Mouse (Mus musculus): ENCODE results near the gene Naip2. TPM values are rescaled to one million over a fixed set of nuclear protein-coding genes. Genes with fewer than 3 reads are reported as not detected.

Naip2 gene
- polyA plus RNA-seq, 1 experiment: 1.5 TPM

- H3K4me1 ChIP-seq (replicated peaks; ENCODE audit: control insufficient read depth, insufficient read depth, low read length): no peaks in the 10 kb centered on the region
- H3K27ac ChIP-seq (ENCODE audit: control insufficient read depth, insufficient read depth, low read length): no peak overlapping the region
- TF ChIP-seq CTCF (IDR thresholded peaks at IDR 0.05; ENCODE audit: borderline replicate concordance, control insufficient read depth, extremely low read depth, insufficient read depth, low read length, poor library complexity): no peak
- TF ChIP-seq POLR2A (IDR thresholded peaks at IDR 0.05; ENCODE audit: control insufficient read depth, extremely low read depth, insufficient read depth, low read length, poor library complexity): no peak
- no peaks in the 10 kb centered on the region for H3K27me3 ChIP-seq (ENCODE audit: control insufficient read depth, insufficient read depth, low read length)
- WGBS: 28% methylated on average over 1 of the region's 1 CpGs
- no peak overlapping the region for H3K4me3 ChIP-seq (ENCODE audit: control insufficient read depth, insufficient read depth, low read length)
- DNase-seq: no peak
- H3K36me3 ChIP-seq (ENCODE audit: control insufficient read depth, insufficient read depth, low read length): no peaks in the 10 kb centered on the region
Measured at GRCm38 (mm10) chr13:100152659-100153058, 49.2 kb downstream of the Naip2 start.

- WGBS: 88% methylated on average over 8 of the region's 8 CpGs
- no peak for DNase-seq
- no peak overlapping the region for H3K4me3 ChIP-seq (ENCODE audit: control insufficient read depth, insufficient read depth, low read length)
- TF ChIP-seq POLR2A (IDR thresholded peaks at IDR 0.05; ENCODE audit: control insufficient read depth, extremely low read depth, insufficient read depth, low read length, poor library complexity): no peak
- TF ChIP-seq CTCF (IDR thresholded peaks at IDR 0.05; ENCODE audit: borderline replicate concordance, control insufficient read depth, extremely low read depth, insufficient read depth, low read length, poor library complexity): no peak
- H3K27me3 ChIP-seq (ENCODE audit: control insufficient read depth, insufficient read depth, low read length): no peaks in the 10 kb centered on the region
- H3K27ac ChIP-seq (ENCODE audit: control insufficient read depth, insufficient read depth, low read length): no peak overlapping the region
- peaks cover 15% of the 10 kb centered on the region for H3K36me3 ChIP-seq (ENCODE audit: control insufficient read depth, insufficient read depth, low read length)
- H3K4me1 ChIP-seq (replicated peaks; ENCODE audit: control insufficient read depth, insufficient read depth, low read length): no peaks in the 10 kb centered on the region
Measured at GRCm38 (mm10) chr13:100141646-100142314, 60.1 kb downstream of the Naip2 start.

GRCm38 (mm10) chr13:100125258-100125643 lies 76.6 kb downstream of the Naip2 start:
- DNase-seq: peak; percentile 5
- H3K27me3 ChIP-seq (ENCODE audit: control insufficient read depth, insufficient read depth, low read length): no peaks in the 10 kb centered on the region
- peaks cover 9% of the 10 kb centered on the region for H3K4me1 ChIP-seq (replicated peaks; ENCODE audit: control insufficient read depth, insufficient read depth, low read length)
- no peak for TF ChIP-seq POLR2A (IDR thresholded peaks at IDR 0.05; ENCODE audit: control insufficient read depth, extremely low read depth, insufficient read depth, low read length, poor library complexity)
- no peak for TF ChIP-seq CTCF (IDR thresholded peaks at IDR 0.05; ENCODE audit: borderline replicate concordance, control insufficient read depth, extremely low read depth, insufficient read depth, low read length, poor library complexity)
- WGBS: 2% methylated on average over 10 of the region's 10 CpGs
- peak overlapping the region; percentile 69 for H3K4me3 ChIP-seq (ENCODE audit: control insufficient read depth, insufficient read depth, low read length)
- H3K36me3 ChIP-seq (ENCODE audit: control insufficient read depth, insufficient read depth, low read length): peaks cover 27% of the 10 kb centered on the region
- H3K27ac ChIP-seq (ENCODE audit: control insufficient read depth, insufficient read depth, low read length): no peak overlapping the region

GRCm38 (mm10) chr13:100124423-100125257 lies 77.3 kb downstream of the Naip2 start, which contains the start of gene Smn1:
Gene Smn1 (plus strand): TSS chr13:100124852.
- H3K27ac ChIP-seq (ENCODE audit: control insufficient read depth, insufficient read depth, low read length): no peak within 1 kb of the TSS
- 4% methylated on average over 42 of the region's 42 CpGs for WGBS

GRCm38 (mm10) chr13:100123970-100124369 lies 77.9 kb downstream of the Naip2 start:
- H3K27ac ChIP-seq (ENCODE audit: control insufficient read depth, insufficient read depth, low read length): no peak overlapping the region
- no peaks in the 10 kb centered on the region for H3K27me3 ChIP-seq (ENCODE audit: control insufficient read depth, insufficient read depth, low read length)
- H3K4me3 ChIP-seq (ENCODE audit: control insufficient read depth, insufficient read depth, low read length): no peak overlapping the region
- H3K4me1 ChIP-seq (replicated peaks; ENCODE audit: control insufficient read depth, insufficient read depth, low read length): peaks cover 9% of the 10 kb centered on the region
- WGBS: 96% methylated on average over 3 of the region's 3 CpGs
- DNase-seq: no peak
- H3K36me3 ChIP-seq (ENCODE audit: control insufficient read depth, insufficient read depth, low read length): peaks cover 23% of the 10 kb centered on the region
- TF ChIP-seq POLR2A (IDR thresholded peaks at IDR 0.05; ENCODE audit: control insufficient read depth, extremely low read depth, insufficient read depth, low read length, poor library complexity): no peak
- TF ChIP-seq CTCF (IDR thresholded peaks at IDR 0.05; ENCODE audit: borderline replicate concordance, control insufficient read depth, extremely low read depth, insufficient read depth, low read length, poor library complexity): no peak

More at GRCm38 (mm10) chr13:100124423-100125257, 77.3 kb downstream of the Naip2 start, which contains the start of gene Smn1:
- Histone ChIP-seq H3K4me3 (ENCODE audit: control insufficient read depth, insufficient read depth, low read length) (peak within 1 kb of the TSS; percentile 69), H3K36me3 (ENCODE audit: control insufficient read depth, insufficient read depth, low read length) (peaks cover 27% of the 10 kb centered on the region), H3K4me1 (replicated peaks; ENCODE audit: control insufficient read depth, insufficient read depth, low read length) (peaks cover 9% of the 10 kb centered on the region), H3K27me3 (ENCODE audit: control insufficient read depth, insufficient read depth, low read length) (no peaks in the 10 kb centered on the region)
- TF ChIP-seq POLR2A (IDR thresholded peaks at IDR 0.05; ENCODE audit: control insufficient read depth, extremely low read depth, insufficient read depth, low read length, poor library complexity) (peak; percentile 42; the same call in 1 of the 2 replicates), CTCF (IDR thresholded peaks at IDR 0.05; ENCODE audit: borderline replicate concordance, control insufficient read depth, extremely low read depth, insufficient read depth, low read length, poor library complexity) (no peak)
- DNase-seq: peak; percentile 90

DNA sequence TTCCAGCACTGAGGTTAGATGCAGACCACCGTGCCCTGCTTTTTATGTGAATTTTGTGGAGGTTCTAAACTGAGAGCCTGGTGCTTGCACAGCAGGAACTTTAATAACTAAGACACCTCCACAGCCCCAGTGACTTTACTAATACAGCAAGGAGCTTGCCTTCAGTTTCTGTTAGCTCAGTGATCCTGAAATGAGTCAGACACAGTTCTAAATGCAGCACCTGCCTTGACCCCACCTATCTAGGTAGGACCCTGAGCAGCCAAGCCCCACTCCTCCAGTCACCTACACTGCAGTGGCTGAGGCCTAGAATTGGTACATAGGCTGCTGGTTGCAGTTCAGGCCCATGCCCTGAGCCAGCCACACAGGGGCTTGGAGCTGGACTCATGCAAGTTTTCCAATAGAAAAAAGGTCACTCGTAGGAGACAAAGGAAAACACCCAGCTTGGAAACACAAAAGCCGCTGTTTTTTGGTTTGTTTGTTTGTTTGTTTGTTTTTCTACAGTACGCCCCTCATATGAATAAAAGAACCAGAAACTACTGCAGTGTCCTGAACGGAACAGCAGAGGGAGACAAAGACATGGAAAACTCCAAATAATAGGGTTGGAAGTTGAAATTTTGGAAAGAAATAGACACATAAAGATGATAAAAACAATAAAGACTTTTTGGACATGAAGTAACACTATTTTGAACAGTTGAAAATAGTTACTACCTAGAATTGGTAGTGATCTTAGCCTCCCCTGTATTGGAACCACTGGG lies 89.5 kb downstream of the Naip2 start:
- 77% methylated on average over 5 of the region's 5 CpGs for WGBS
- TF ChIP-seq POLR2A (IDR thresholded peaks at IDR 0.05; ENCODE audit: control insufficient read depth, extremely low read depth, insufficient read depth, low read length, poor library complexity) (no peak), CTCF (IDR thresholded peaks at IDR 0.05; ENCODE audit: borderline replicate concordance, control insufficient read depth, extremely low read depth, insufficient read depth, low read length, poor library complexity) (no peak)
- H3K27ac ChIP-seq (ENCODE audit: control insufficient read depth, insufficient read depth, low read length): no peak overlapping the region

More for the DNA sequence above, 89.5 kb downstream of the Naip2 start:
- Histone ChIP-seq H3K27me3 (ENCODE audit: control insufficient read depth, insufficient read depth, low read length) (no peaks in the 10 kb centered on the region), H3K4me1 (replicated peaks; ENCODE audit: control insufficient read depth, insufficient read depth, low read length) (peaks cover 3% of the 10 kb centered on the region; the same call in 1 of the 2 replicates), H3K4me3 (ENCODE audit: control insufficient read depth, insufficient read depth, low read length) (no peak overlapping the region), H3K36me3 (ENCODE audit: control insufficient read depth, insufficient read depth, low read length) (no peaks in the 10 kb centered on the region)
- DNase-seq: no peak

All from thymus, adult 2 months (tissue).